Mouse (Mus musculus): Measurements from ENCODE around the gene Faim2.

- TF ChIP-seq POLR2A (IDR thresholded peaks at IDR 0.05; ENCODE audit: control insufficient read depth, extremely low read depth, insufficient read depth, low read length, poor library complexity) (no peak), CTCF (IDR thresholded peaks at IDR 0.05; ENCODE audit: borderline replicate concordance, control insufficient read depth, extremely low read depth, insufficient read depth, low read length, poor library complexity) (no peak)
These were observed 52.2 kb downstream of the Faim2 start for GRCm38 (mm10) chr15:99475814-99476213.

Measured in thymus, adult 2 months (tissue).